Mouse (Mus musculus) brain, embryonic 14.5 days (tissue): ENCODE data around the gene Zmynd8.

Experiments used
- CTCF ChIP-seq: fragments of 200-500 bp; IDR thresholded peaks from 2 replicates; pipeline ENCODE4 v1.5.1; 2012; ENCODE audit warnings: inconsistent platforms, mild to moderate bottlenecking, moderate library complexity, borderline replicate concordance; ENCODE audit not compliant: insufficient read depth, insufficient read length; ENCODE audit errors: extremely low read depth
- POLR2A ChIP-seq: fragments of 200-500 bp; IDR thresholded peaks from 2 replicates; pipeline ENCODE4 v1.6.1; 2012; ENCODE audit warnings: mild to moderate bottlenecking, inconsistent platforms, borderline replicate concordance; ENCODE audit not compliant: poor library complexity, insufficient read depth, insufficient read length, severe bottlenecking; ENCODE audit errors: extremely low read depth

GRCm38 (mm10) chr2:165758534-165758933, 140.3 kb downstream of the Zmynd8 start:
- TF ChIP-seq CTCF (no peak), POLR2A (no peak)
